Mouse (Mus musculus) cortical plate, adult 2 months (tissue): ENCODE measurements around the gene Adamts12. TPM values are rescaled to one million over a fixed set of nuclear protein-coding genes. Genes with fewer than 3 reads are reported as not detected.

Source experiments
- H3K27ac ChIP-seq: fragments of 200-500 bp; 2 replicates; pipeline ENCODE4 v1.5.1; 2012; ENCODE audit warnings: low read length, control low read depth, inconsistent platforms; ENCODE audit not compliant: insufficient read depth
- H3K4me1 ChIP-seq: fragments of 200-500 bp; 2 replicates; pipeline ENCODE4 v1.6.1; 2011; ENCODE audit warnings: low read length; ENCODE audit not compliant: control insufficient read depth, insufficient read depth
- H3K4me3 ChIP-seq: fragments of 200-500 bp; 2 replicates; pipeline ENCODE4 v1.5.1; 2011; ENCODE audit warnings: mild to moderate bottlenecking, low read length, control low read depth; ENCODE audit not compliant: insufficient read depth
- CTCF ChIP-seq: fragments of 200-500 bp; IDR thresholded peaks from 2 replicates; pipeline ENCODE4 v1.5.1; 2011; ENCODE audit warnings: mild to moderate bottlenecking, control low read depth, low read length; ENCODE audit not compliant: insufficient read depth; ENCODE audit errors: extremely low read depth
- POLR2A ChIP-seq: fragments of 200-500 bp; IDR thresholded peaks from 2 replicates; pipeline ENCODE4 v1.6.1; 2011; ENCODE audit warnings: mild to moderate bottlenecking, low read length, control low read depth; ENCODE audit not compliant: insufficient read depth; ENCODE audit errors: extremely low read depth
- polyA plus RNA-seq: library from polyadenylated mRNA; depleted of rRNA; stranded (reverse); fragments of >200 nt; gene quantifications from 2 replicates; pipeline ENCODE4 v1.2.3, GENCODE M21; 2012; rRNA removed

Gene Adamts12
- polyA plus RNA-seq, 1 experiment = 0.10 TPM

DNA sequence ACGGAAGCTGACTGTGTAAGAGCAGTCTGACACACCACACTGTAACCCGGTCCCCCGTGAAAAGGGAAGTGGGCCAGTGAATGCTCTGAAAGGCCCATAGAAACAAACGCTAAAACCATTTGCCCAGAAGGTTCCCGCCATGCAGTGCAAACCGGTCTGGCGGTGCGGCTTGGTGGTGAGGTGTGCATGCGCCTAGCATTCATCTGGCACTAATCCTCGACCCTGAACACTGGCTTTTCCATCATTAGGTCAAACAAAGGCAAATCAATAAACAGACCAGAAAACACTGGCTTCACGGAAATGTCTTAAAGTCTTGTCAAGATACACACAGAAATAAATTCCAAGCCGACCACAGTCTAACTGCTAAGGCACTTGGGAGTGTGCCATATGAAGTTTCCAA lies 318.0 kb downstream of the Adamts12 start:
- Histone ChIP-seq H3K4me3 (no peak overlapping the region), H3K27ac (no peak overlapping the region), H3K4me1 (no peaks in the 10 kb centered on the region)
- TF ChIP-seq POLR2A = no peak
- no peak for TF ChIP-seq CTCF

DNA sequence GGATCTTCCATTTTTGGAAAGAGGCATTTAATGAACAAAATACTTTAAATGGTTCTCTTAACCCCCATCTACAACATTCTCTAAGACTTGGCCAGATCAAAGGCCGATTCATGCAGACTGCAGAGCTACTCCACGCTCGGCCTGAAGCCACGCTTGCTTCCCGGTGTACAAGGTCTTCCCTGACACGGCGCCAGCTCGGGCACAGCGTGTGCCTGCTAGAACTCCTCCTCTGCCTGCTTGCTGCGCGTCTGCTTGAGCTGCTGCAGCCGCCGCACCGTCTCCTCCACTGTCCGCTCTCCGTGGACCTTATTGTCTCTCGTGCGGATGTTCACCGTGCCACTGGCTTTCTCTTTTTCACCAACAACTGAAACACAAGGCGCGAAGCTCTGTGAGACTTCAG lies 319.2 kb downstream of the Adamts12 start:
- Histone ChIP-seq H3K27ac (no peak overlapping the region), H3K4me1 (no peaks in the 10 kb centered on the region), H3K4me3 (no peak overlapping the region)
- TF ChIP-seq POLR2A (no peak), CTCF (no peak)

DNA sequence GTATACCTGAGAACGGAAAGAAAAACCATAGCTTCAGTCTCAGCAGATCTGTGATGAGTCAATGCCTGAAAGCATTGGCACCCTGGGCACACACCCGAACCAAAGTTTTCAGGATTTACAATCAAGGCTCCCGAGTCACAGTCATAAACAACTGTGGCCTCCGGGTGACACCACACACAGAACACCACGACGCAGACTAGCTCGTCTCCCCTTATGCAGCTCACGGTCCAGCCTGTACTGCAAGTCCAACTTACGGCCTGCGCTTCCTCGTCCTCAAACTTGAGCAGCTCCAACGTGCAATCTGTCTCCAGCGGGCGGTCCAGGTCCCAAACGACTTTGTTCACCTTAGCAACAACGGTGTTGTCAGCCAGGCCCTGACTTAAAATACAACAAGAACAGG lies 328.3 kb downstream of the Adamts12 start:
- Histone ChIP-seq H3K27ac (no peak overlapping the region), H3K4me3 (no peak overlapping the region), H3K4me1 (no peaks in the 10 kb centered on the region)
- no peak for TF ChIP-seq CTCF
- no peak for TF ChIP-seq POLR2A

- TF ChIP-seq POLR2A (no peak), CTCF (no peak)
- H3K27ac ChIP-seq = no peak overlapping the region
- H3K4me1 ChIP-seq = peaks cover 2% of the 10 kb centered on the region; the same call in 1 of the 2 replicates
- H3K4me3 ChIP-seq = no peak overlapping the region
Observed at GRCm38 (mm10) chr15:11396421-11396820, 331.8 kb downstream of the Adamts12 start.

Other genes starting within 250 kb of the Adamts12 start
- gene C1qtnf3, start 112.5 kb upstream of the Adamts12 start, polyA plus RNA-seq = 0.08 and 0.13 TPM in 2 replicates
- 10.3 and 12.6 TPM in 2 replicates for gene Amacr, start 83.0 kb upstream of the Adamts12 start, polyA plus RNA-seq
- 0.04 and 0.08 TPM in 2 replicates for gene Slc45a2, start 64.1 kb upstream of the Adamts12 start, polyA plus RNA-seq
- 0.84 and 1.1 TPM in 2 replicates for gene Rxfp3, start 26.8 kb upstream of the Adamts12 start, polyA plus RNA-seq